Mouse (Mus musculus): ENCODE measurements around the gene Slc30a10. TPM values are rescaled to one million over a fixed set of nuclear protein-coding genes. Genes with fewer than 3 reads are reported as not detected.

The Slc30a10 gene
- polyA plus RNA-seq, 1 experiment: 1.4 TPM

GRCm38 (mm10) chr1:185433112-185433511 lies 21.5 kb upstream of the Slc30a10 start:
- Histone ChIP-seq H3K4me3 (replicated peaks) (no peak overlapping the region), H3K27me3 (ENCODE audit: control insufficient read depth) (peaks cover 23% of the 10 kb centered on the region), H3K4me1 (ENCODE audit: control insufficient read depth) (peaks cover 27% of the 10 kb centered on the region), H3K36me3 (ENCODE audit: control insufficient read depth) (peaks cover 22% of the 10 kb centered on the region), H3K9me3 (ENCODE audit: control insufficient read depth, low read length) (no peaks in the 10 kb centered on the region)
- no peak for TF ChIP-seq TAL1 (IDR thresholded peaks at IDR 0.05; ENCODE audit: low read length)
- TF ChIP-seq GATA1 (IDR thresholded peaks at IDR 0.05; ENCODE audit: low read length): no peak

- no peaks in the 10 kb centered on the region for H3K36me3 ChIP-seq (ENCODE audit: control insufficient read depth)
- TF ChIP-seq TAL1 (IDR thresholded peaks at IDR 0.05; ENCODE audit: low read length): no peak
- no peak for TF ChIP-seq GATA1 (IDR thresholded peaks at IDR 0.05; ENCODE audit: low read length)
These were observed 15.6 kb upstream of the Slc30a10 start for GRCm38 (mm10) chr1:185438841-185439580.

GRCm38 (mm10) chr1:185441703-185442472 lies 12.8 kb upstream of the Slc30a10 start:
- no peaks in the 10 kb centered on the region for H3K36me3 ChIP-seq (ENCODE audit: control insufficient read depth)
- H3K4me3 ChIP-seq (replicated peaks): no peak overlapping the region
- peaks cover 8% of the 10 kb centered on the region for H3K4me1 ChIP-seq (ENCODE audit: control insufficient read depth)
- H3K9me3 ChIP-seq (ENCODE audit: control insufficient read depth, low read length): no peaks in the 10 kb centered on the region
- peaks cover 19% of the 10 kb centered on the region for H3K27me3 ChIP-seq (ENCODE audit: control insufficient read depth)
- no peak for TF ChIP-seq TAL1 (IDR thresholded peaks at IDR 0.05; ENCODE audit: low read length)
- TF ChIP-seq GATA1 (IDR thresholded peaks at IDR 0.05; ENCODE audit: low read length): no peak

More at GRCm38 (mm10) chr1:185438841-185439580, 15.6 kb upstream of the Slc30a10 start:
- no peak overlapping the region for H3K4me3 ChIP-seq (replicated peaks)
- peaks cover 2% of the 10 kb centered on the region for H3K4me1 ChIP-seq (ENCODE audit: control insufficient read depth)
- peaks cover 34% of the 10 kb centered on the region for H3K27me3 ChIP-seq (ENCODE audit: control insufficient read depth)
- no peaks in the 10 kb centered on the region for H3K9me3 ChIP-seq (ENCODE audit: control insufficient read depth, low read length)

- no peaks in the 10 kb centered on the region for H3K27me3 ChIP-seq (ENCODE audit: control insufficient read depth)
- H3K4me1 ChIP-seq (ENCODE audit: control insufficient read depth): peaks cover 67% of the 10 kb centered on the region
- H3K9me3 ChIP-seq (ENCODE audit: control insufficient read depth, low read length): no peaks in the 10 kb centered on the region
- no peak overlapping the region for H3K4me3 ChIP-seq (replicated peaks)
- peaks cover 30% of the 10 kb centered on the region for H3K36me3 ChIP-seq (ENCODE audit: control insufficient read depth)
- TF ChIP-seq GATA1 (IDR thresholded peaks at IDR 0.05; ENCODE audit: low read length) (no peak), TAL1 (IDR thresholded peaks at IDR 0.05; ENCODE audit: low read length) (no peak)
These were observed 5.7 kb upstream of the Slc30a10 start for GRCm38 (mm10) chr1:185448936-185449335.

GRCm38 (mm10) chr1:185449727-185450126 lies 4.9 kb upstream of the Slc30a10 start:
- H3K4me3 ChIP-seq (replicated peaks): no peak overlapping the region
- TF ChIP-seq TAL1 (IDR thresholded peaks at IDR 0.05; ENCODE audit: low read length) (no peak), GATA1 (IDR thresholded peaks at IDR 0.05; ENCODE audit: low read length) (no peak)
- peaks cover 74% of the 10 kb centered on the region for H3K4me1 ChIP-seq (ENCODE audit: control insufficient read depth)
- no peaks in the 10 kb centered on the region; the same call in 1 of the 2 replicates for H3K27me3 ChIP-seq (ENCODE audit: control insufficient read depth)
- H3K9me3 ChIP-seq (ENCODE audit: control insufficient read depth, low read length): no peaks in the 10 kb centered on the region
- H3K36me3 ChIP-seq (ENCODE audit: control insufficient read depth): peaks cover 30% of the 10 kb centered on the region

- H3K36me3 ChIP-seq (ENCODE audit: control insufficient read depth): peaks cover 41% of the 10 kb centered on the region
- H3K9me3 ChIP-seq (ENCODE audit: control insufficient read depth, low read length): no peaks in the 10 kb centered on the region
- peak overlapping the region; percentile 21 for H3K4me3 ChIP-seq (replicated peaks)
- H3K27me3 ChIP-seq (ENCODE audit: control insufficient read depth): peaks cover 7% of the 10 kb centered on the region
- peaks cover 71% of the 10 kb centered on the region for H3K4me1 ChIP-seq (ENCODE audit: control insufficient read depth)
- TF ChIP-seq GATA1 (IDR thresholded peaks at IDR 0.05; ENCODE audit: low read length): no peak
- no peak for TF ChIP-seq TAL1 (IDR thresholded peaks at IDR 0.05; ENCODE audit: low read length)
These were observed 3.6 kb upstream of the Slc30a10 start for GRCm38 (mm10) chr1:185451077-185451476.

- H3K36me3 ChIP-seq (ENCODE audit: control insufficient read depth): peaks cover 45% of the 10 kb centered on the region
- peaks cover 73% of the 10 kb centered on the region for H3K4me1 ChIP-seq (ENCODE audit: control insufficient read depth)
- H3K4me3 ChIP-seq (replicated peaks): peak overlapping the region; percentile 21
- no peaks in the 10 kb centered on the region for H3K9me3 ChIP-seq (ENCODE audit: control insufficient read depth, low read length)
- peaks cover 7% of the 10 kb centered on the region for H3K27me3 ChIP-seq (ENCODE audit: control insufficient read depth)
- TF ChIP-seq TAL1 (IDR thresholded peaks at IDR 0.05; ENCODE audit: low read length) (peak; percentile 58), GATA1 (IDR thresholded peaks at IDR 0.05; ENCODE audit: low read length) (peak; percentile 66; the same call in 1 of the 2 replicates)
These were observed 3.2 kb upstream of the Slc30a10 start for GRCm38 (mm10) chr1:185451495-185451894.

- peaks cover 54% of the 10 kb centered on the region for H3K36me3 ChIP-seq (ENCODE audit: control insufficient read depth)
- H3K4me3 ChIP-seq (replicated peaks): no peak overlapping the region
- peaks cover 7% of the 10 kb centered on the region for H3K27me3 ChIP-seq (ENCODE audit: control insufficient read depth)
- TF ChIP-seq GATA1 (IDR thresholded peaks at IDR 0.05; ENCODE audit: low read length): no peak
- TF ChIP-seq TAL1 (IDR thresholded peaks at IDR 0.05; ENCODE audit: low read length): no peak
- H3K4me1 ChIP-seq (ENCODE audit: control insufficient read depth): peaks cover 83% of the 10 kb centered on the region
- no peaks in the 10 kb centered on the region for H3K9me3 ChIP-seq (ENCODE audit: control insufficient read depth, low read length)
These were observed 2.2 kb upstream of the Slc30a10 start for GRCm38 (mm10) chr1:185452461-185452860.

GRCm38 (mm10) chr1:185454144-185454543 lies 504 bp upstream of the Slc30a10 start:
- H3K27me3 ChIP-seq (ENCODE audit: control insufficient read depth): peaks cover 7% of the 10 kb centered on the region
- H3K9me3 ChIP-seq (ENCODE audit: control insufficient read depth, low read length): peaks cover 4% of the 10 kb centered on the region; the same call in 1 of the 2 replicates
- peak overlapping the region; percentile 87 for H3K4me3 ChIP-seq (replicated peaks)
- H3K36me3 ChIP-seq (ENCODE audit: control insufficient read depth): peaks cover 57% of the 10 kb centered on the region
- TF ChIP-seq GATA1 (IDR thresholded peaks at IDR 0.05; ENCODE audit: low read length): no peak
- TF ChIP-seq TAL1 (IDR thresholded peaks at IDR 0.05; ENCODE audit: low read length): no peak
- peaks cover 87% of the 10 kb centered on the region for H3K4me1 ChIP-seq (ENCODE audit: control insufficient read depth)
